Mouse (Mus musculus) Patski (cell line): ENCODE data around the gene Lmod3. TPM values are rescaled to one million over a fixed set of nuclear protein-coding genes. Genes with fewer than 3 reads are reported as not detected.

ENCODE experiments used
- ATAC-seq: fragments of 100-300 bp; one replicate; pipeline ENCODE4 v1.8.0; 2021
- CTCF ChIA-PET: fragments of 350-600 bp; sonication (Branson Sonifier 250); formaldehyde crosslinking; loops from one replicate; lab custom pipeline; 2022; ENCODE audit warnings: inconsistent platforms; lab: Charles Lee
- POLR2A ChIA-PET: fragments of 350-600 bp; sonication (Branson Sonifier 250); formaldehyde crosslinking; loops from one replicate; lab custom pipeline; 2022; ENCODE audit warnings: antibody characterized with exemption, inconsistent platforms; lab: Charles Lee
- DNase-seq: peaks from one replicate; pipeline ENCODE4 v3.0.0-alpha.2; 2011; ENCODE audit warnings: low read depth, low spot score
- H3K27me3 ChIP-seq: fragments of 371-371 bp; one replicate; pipeline ENCODE4 v1.5.1; 2021
- CTCF ChIP-seq: fragments of 100-300 bp; IDR thresholded peaks from one replicate; pipeline ENCODE4 v1.5.1; 2021
- in situ Hi-C: fragments of 300-500 bp; cut with MboI; formaldehyde crosslinking; loops from 3 replicates; pipeline ENCODE4 v1.11.1; 2018; ENCODE audit warnings: low pct_unique_long_range_greater_than_20kb, mixed read lengths
- polyA plus RNA-seq: library from polyadenylated mRNA; unstranded; gene quantifications from one replicate; pipeline ENCODE4 v1.2.3, GENCODE M21; 2021

Lmod3 gene
- polyA plus RNA-seq, result not detected

DNA sequence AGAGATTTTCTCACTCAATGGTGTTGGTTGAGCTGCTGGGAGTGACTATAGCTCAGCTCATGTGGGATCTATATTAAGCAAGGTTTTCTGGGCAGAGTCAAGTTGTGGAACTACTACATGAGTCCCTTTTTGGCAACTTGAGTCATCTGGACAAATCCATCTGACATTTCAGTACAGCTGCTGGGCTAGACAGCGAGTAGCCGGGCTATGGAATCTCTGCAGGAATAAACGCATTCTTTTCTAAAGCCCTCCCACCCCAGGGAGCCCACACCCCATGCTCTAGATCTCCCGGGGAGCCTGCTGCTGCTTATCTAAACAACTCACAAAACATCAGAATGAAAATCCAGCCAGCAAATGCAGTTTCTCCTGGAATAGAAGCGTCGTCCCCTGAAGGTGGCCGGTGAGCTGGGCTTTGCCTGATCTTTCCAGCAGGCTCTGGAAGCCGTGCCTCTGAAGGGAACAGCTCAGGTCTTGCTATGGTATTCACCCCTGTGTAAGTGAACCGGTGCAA is at the start of gene Lmod3:
Gene Lmod3, minus strand, starts transcription at position 49 of the 511 bp plus-strand sequence.
- no peaks in the 10 kb centered on the region for H3K27me3 ChIP-seq
- in situ Hi-C loops, result loop anchor here (5.0 kb wide), 1 partner anchor 165 kb away; no protein-coding TSS in a partner anchor
- ChIA-PET CTCF (interaction anchor here (0.8 to 3.6 kb wide), 6 partner anchors 14 to 487 kb away, joined by 3 to 21 read pairs (median 4); no protein-coding TSS in a partner anchor), POLR2A (no interaction called here)
- TF ChIP-seq CTCF, result no peak
- DNase-seq (no peak), ATAC-seq (no peak)

DNA sequence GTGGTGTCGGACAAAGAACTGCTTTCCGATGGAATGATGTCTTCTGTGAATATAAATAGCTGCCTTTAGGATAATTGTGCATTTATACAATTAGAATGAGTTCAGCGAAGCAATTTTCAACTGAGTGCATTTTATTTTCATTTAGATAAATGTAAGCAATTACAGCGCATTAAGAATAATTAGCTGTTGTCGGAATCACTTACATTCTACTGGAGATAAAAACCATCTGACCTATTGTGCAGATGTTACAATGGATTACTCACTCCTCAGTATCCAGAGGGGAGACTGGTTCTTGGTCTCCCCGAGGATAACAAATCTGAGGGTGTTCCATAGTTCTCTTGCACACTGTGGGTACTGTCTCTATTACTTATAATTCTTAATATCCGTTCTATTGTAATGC is 49.7 kb upstream of the Lmod3 start:
- CTCF ChIA-PET, result interaction anchor here (0.9 to 1.6 kb wide), 3 partner anchors 9 to 37 kb away, joined by 3 to 5 read pairs (median 4); no protein-coding TSS in a partner anchor
- TF ChIP-seq CTCF, result no peak
- H3K27me3 ChIP-seq, result no peaks in the 10 kb centered on the region
- in situ Hi-C loops, result no loop called here
- DNase-seq (no peak), ATAC-seq (no peak)
- POLR2A ChIA-PET, result no interaction called here

DNA sequence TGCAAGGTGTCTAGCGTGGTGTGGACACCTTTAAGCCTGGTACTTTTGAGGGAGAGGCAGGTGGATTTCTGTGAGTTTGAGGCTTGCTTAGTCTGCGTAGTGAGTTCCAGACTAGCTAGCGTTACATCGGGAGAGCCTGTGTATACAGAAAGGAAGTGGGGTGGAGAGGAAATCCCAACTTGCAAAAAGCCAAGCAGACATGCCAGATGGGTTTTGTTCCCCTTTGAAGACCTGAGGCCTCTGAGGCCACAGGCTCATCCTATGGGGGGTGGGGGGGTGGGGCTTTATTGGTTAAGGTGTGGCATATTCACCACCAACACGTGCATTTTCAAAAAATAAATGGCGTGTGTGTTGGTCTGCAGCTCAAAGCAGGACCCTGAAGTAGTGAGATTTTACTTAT is 48.1 kb upstream of the Lmod3 start:
- ChIA-PET POLR2A (interaction anchor here (2.1 kb wide), 1 partner anchor 10 kb away, joined by 7 read pairs; no protein-coding TSS in a partner anchor), CTCF (interaction anchor here (1.7 kb wide), 1 partner anchor 15 kb away, joined by 3 read pairs; no protein-coding TSS in a partner anchor)
- H3K27me3 ChIP-seq, result no peaks in the 10 kb centered on the region
- ATAC-seq, result no peak
- in situ Hi-C loops, result no loop called here
- DNase-seq, result no peak
- TF ChIP-seq CTCF, result no peak

DNA sequence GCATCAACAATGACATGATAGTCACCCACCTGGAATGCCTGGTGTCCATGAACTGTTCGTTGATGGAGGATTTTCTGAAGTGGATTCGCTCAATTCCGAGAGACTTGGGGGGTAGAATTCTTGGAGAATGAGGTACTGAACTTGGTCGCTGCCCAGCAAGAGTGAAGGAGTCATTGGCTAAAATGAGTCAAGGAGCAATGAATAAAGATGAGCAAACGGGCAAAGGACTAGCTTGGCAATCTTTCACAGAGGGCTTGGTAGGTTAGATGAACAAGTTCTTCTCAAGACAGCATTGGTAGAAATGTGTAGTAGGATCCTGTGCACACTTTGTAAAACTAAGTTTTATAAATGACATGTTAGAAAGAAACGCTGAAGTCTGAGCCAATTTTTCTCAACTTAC is 47.6 kb upstream of the Lmod3 start:
- ChIA-PET CTCF (interaction anchor here (1.7 kb wide), 1 partner anchor 15 kb away, joined by 3 read pairs; no protein-coding TSS in a partner anchor), POLR2A (interaction anchor here (0.7 to 2.1 kb wide), 3 partner anchors 9 to 116 kb away, joined by 3 to 7 read pairs (median 3); no protein-coding TSS in a partner anchor)
- DNase-seq (no peak), ATAC-seq (peak; percentile 54)
- no peak for TF ChIP-seq CTCF
- no peaks in the 10 kb centered on the region for H3K27me3 ChIP-seq
- in situ Hi-C loops, result no loop called here

DNA sequence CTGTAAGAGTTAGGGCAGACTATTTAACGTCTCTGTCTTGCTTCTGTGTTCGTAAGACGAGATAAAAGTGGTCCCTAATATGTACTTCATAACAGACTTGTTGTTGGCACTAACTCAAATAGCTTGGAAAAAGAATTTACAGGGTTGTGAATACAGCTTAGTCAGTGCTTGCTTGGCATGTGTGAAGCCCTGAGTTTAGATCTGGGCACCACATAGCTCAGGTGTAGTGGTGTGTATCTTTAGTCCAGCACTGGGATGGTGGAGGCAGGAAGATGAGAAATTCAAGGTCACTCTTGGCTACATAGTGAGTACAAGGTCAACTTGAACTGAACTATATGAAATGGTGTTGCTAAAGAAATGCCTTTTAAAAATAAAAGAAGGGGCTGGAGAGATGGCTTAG is 44.6 kb upstream of the Lmod3 start:
- in situ Hi-C loops, result no loop called here
- ATAC-seq, result peak; percentile 92
- TF ChIP-seq CTCF, result no peak

DNA sequence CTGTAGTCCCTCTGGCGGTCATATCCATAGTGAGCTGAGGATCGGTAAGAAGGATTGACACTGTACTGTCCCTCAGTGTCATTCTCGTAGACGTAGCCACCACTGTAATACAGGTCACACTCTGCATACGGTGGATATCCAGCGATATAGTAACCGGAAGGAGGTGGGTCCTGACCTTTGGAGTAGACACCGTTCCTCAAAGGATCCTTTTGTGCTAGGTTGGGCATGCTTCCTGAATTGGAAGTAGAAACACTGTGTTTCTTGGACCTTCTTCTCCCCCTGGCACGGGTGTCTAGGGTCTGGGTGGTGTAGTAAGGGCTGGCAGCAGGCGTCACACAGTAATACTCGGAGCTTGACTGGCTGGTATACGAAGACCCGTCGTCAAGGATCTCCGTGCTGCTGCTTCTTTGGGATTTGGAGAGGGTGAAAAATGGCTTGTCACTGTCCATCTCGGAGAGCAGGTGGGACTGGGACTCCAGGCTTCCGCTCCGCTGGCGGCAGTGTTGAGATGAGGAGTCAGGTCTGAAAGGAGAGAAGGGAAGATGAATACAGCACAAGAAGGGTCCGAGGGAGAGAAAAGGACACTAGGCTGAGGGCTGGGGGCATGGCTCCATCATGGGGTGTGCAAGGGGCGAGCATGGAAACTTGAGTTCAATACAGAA is 43.4 kb upstream of the Lmod3 start:
- no peak for TF ChIP-seq CTCF
- no peaks in the 10 kb centered on the region for H3K27me3 ChIP-seq
- CTCF ChIA-PET, result interaction anchor here (1.3 to 3.8 kb wide), 4 partner anchors 15 to 121 kb away, joined by 3 to 12 read pairs (median 6); partner anchors contain the start of gene Tmf1
- in situ Hi-C loops, result no loop called here
- POLR2A ChIA-PET, result no interaction called here
- no peak for DNase-seq
- ATAC-seq, result no peak

More for the DNA sequence above, 44.6 kb upstream of the Lmod3 start:
- POLR2A ChIA-PET, result interaction anchor here (1.2 kb wide), 1 partner anchor 9 kb away, joined by 3 read pairs; no protein-coding TSS in a partner anchor
- no peaks in the 10 kb centered on the region for H3K27me3 ChIP-seq
- CTCF ChIA-PET, result interaction anchor here (0.8 to 3.8 kb wide), 6 partner anchors 9 to 120 kb away, joined by 3 to 12 read pairs (median 4); no protein-coding TSS in a partner anchor
- DNase-seq, result no peak

DNA sequence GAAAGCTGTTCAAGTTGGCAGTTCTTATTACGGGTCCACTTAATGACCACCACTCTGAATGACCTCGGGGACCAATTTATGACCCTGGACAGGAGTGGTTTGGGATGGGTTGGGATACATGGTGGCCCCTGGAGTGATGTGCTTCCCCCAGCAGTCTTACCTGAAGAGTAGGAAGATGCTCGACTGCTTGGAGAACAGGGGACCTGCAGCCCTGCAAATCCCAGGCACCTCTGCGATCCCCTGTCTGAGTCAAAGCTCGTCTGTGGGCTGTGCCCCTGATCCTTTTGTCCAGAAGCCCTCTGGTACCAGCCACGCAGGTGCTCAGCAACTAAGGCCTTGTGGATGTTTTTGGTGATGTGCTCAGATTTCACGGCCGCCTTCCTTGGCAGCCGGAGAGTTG is 42.9 kb upstream of the Lmod3 start:
- no peaks in the 10 kb centered on the region for H3K27me3 ChIP-seq
- TF ChIP-seq CTCF, result no peak
- CTCF ChIA-PET, result interaction anchor here (1.3 to 3.8 kb wide), 4 partner anchors 16 to 122 kb away, joined by 3 to 12 read pairs (median 4); partner anchors contain the start of gene Tmf1
- no peak for ATAC-seq
- POLR2A ChIA-PET, result interaction anchor here (1.0 to 1.3 kb wide), 2 partner anchors 17 to 25 kb away, joined by 3 to 4 read pairs; no protein-coding TSS in a partner anchor
- no peak for DNase-seq
- in situ Hi-C loops, result no loop called here

DNA sequence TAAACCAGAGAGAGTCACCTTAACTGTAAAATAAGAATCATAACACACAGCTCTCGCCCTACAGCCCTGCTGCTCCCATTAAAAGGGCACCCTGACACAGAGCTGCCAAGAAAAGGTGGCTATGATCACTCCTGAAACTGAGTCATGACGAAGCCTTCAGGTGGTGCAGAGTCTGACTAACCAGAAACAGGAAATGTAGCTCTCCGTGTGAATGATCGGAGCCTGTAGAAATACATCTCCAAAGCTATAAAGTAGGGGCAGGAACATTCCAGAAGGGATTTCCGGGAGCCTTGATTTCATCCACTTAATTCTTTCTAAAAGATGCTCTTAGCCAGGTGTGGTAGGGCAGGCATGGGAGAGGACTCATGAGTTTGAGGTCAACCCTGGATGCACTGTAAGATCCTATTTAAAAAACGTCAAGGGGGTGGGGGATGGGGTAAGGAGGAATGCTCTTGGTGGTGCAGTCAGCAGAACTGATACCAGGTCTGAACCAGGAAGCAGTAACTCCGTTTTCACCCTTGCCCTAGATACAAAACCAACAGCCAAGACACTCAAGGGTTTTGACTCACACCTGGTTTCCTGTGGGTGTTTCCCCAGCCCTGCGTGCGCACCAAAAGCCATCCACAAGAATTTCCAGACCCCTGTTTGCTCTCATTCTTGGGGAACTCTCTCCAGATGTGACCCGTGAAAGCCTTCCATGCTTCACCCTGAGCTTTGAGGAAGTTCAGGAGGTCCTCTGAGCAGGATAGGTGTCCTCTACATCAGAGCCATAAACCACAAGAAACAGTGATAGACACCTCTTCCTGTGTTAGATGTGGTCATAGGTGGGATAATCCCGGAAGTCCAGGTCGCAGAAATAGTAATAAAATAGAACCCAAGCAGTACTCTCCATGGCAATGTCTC is 41.4 kb upstream of the Lmod3 start:
- CTCF ChIA-PET, result interaction anchor here (0.7 to 1.8 kb wide), 5 partner anchors 14 to 115 kb away, joined by 3 to 5 read pairs (median 3); partner anchors contain the start of gene Tmf1
- DNase-seq, result no peak
- TF ChIP-seq CTCF, result no peak
- no peak for ATAC-seq
- no peaks in the 10 kb centered on the region for H3K27me3 ChIP-seq
- POLR2A ChIA-PET, result interaction anchor here (0.9 to 1.3 kb wide), 3 partner anchors 18 to 121 kb away, joined by 3 to 4 read pairs (median 3); no protein-coding TSS in a partner anchor
- in situ Hi-C loops, result no loop called here

DNA sequence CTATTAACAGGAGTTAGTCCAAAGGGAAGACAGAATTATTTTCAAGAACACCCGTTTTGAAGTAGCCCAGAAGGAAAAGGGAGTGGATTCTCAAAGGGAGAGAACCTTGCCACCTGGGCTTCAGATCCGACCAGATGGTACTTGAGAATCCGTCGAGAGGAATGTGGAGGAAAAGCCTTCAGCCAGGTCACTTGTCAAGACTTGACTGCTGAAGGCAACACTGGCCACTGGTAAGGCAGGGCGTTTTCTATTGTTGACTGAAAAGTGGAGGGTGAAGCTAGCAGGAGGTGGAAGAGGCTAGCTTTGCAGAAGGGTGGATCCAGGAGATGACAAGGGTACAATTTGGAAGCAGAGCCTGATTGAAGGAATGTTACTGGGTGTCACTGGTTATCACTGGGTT is 40.3 kb upstream of the Lmod3 start:
- DNase-seq (no peak), ATAC-seq (no peak)
- POLR2A ChIA-PET, result no interaction called here
- H3K27me3 ChIP-seq, result no peaks in the 10 kb centered on the region
- TF ChIP-seq CTCF, result no peak
- CTCF ChIA-PET, result interaction anchor here (1.2 to 2.0 kb wide), 2 partner anchors 85 to 124 kb away, joined by 3 to 11 read pairs; no protein-coding TSS in a partner anchor
- in situ Hi-C loops, result no loop called here
